Mouse (Mus musculus) midbrain, embryonic 11.5 days (tissue): ENCODE measurements around the gene Ms4a8a. TPM values are rescaled to one million over a fixed set of nuclear protein-coding genes. Genes with fewer than 3 reads are reported as not detected.
"Not testable (repeated sequence)": the region's sequence is repeated elsewhere in the genome, so short reads cannot be mapped to it uniquely, and the experiment has no call there.

Experiments
- ATAC-seq: fragments of 200-750 bp; cut with Nextera tagmentation; 2 replicates; pipeline ENCODE4 v1.8.0; 2017; ENCODE audit warnings: moderate TSS enrichment, moderate library complexity; ENCODE audit not compliant: low FRiP score
- DNase-seq: peaks from one replicate; pipeline ENCODE4 v3.0.0; 2015; ENCODE audit warnings: low spot score; ENCODE audit errors: missing footprints
- H3K27ac ChIP-seq: fragments of 300-500 bp; sonication (generic); 2 replicates; pipeline ENCODE4 v1.5.1; 2014; ENCODE audit warnings: low read depth, low read length
- H3K27me3 ChIP-seq: fragments of 300-500 bp; sonication (generic); 2 replicates; pipeline ENCODE4 v1.6.1; 2014; ENCODE audit warnings: mild to moderate bottlenecking, low read length, moderate library complexity, mixed read lengths; ENCODE audit not compliant: control insufficient read depth, insufficient read depth
- H3K36me3 ChIP-seq: fragments of 300-500 bp; sonication (generic); 2 replicates; pipeline ENCODE4 v1.6.1; 2014; ENCODE audit warnings: mild to moderate bottlenecking, low read length, moderate library complexity, mixed read lengths; ENCODE audit not compliant: control insufficient read depth, insufficient read depth
- H3K4me1 ChIP-seq: fragments of 300-500 bp; sonication (generic); 2 replicates; pipeline ENCODE4 v1.6.1; 2014; ENCODE audit warnings: low read length; ENCODE audit not compliant: control insufficient read depth, insufficient read depth
- H3K4me2 ChIP-seq: fragments of 300-500 bp; sonication (generic); 2 replicates; pipeline ENCODE4 v1.6.1; 2014; ENCODE audit warnings: mild to moderate bottlenecking, moderate library complexity
- H3K4me3 ChIP-seq: fragments of 300-500 bp; sonication (generic); 2 replicates; pipeline ENCODE4 v1.5.1; 2014; ENCODE audit warnings: low read depth, low read length
- H3K9ac ChIP-seq: fragments of 300-500 bp; sonication (generic); 2 replicates; pipeline ENCODE4 v1.6.1; 2014; ENCODE audit warnings: low read length
- H3K9me3 ChIP-seq: fragments of 300-500 bp; sonication (generic); 2 replicates; pipeline ENCODE4 v1.6.1; 2016; ENCODE audit warnings: low read length; ENCODE audit not compliant: control insufficient read depth
- WGBS: fragments of 180-500 bp; shearing (Covaris S2); extraction: QIAGEN DNeasy Blood & Tissue Kit; methylation state at CpG from one replicate; pipeline ENCODE4 v1.1.7; 2014; 5-methylcytosine and 5-hydroxymethylcytosine counted together
- polyA plus RNA-seq: library from polyadenylated mRNA; unstranded; fragments of >200 nt; fragmentation: Nextera tagmentation; extraction: Ambion mirVana; gene quantifications from 2 replicates; pipeline ENCODE4 v1.2.1, GENCODE M21; 2014

Ms4a8a gene
- polyA plus RNA-seq, 1 experiment from 2014 or later = not detected

GRCm38 (mm10) chr19:11065202-11065875 lies 15.6 kb downstream of the Ms4a8a start:
- Histone ChIP-seq H3K27ac (no peak overlapping the region), H3K4me3 (no peak overlapping the region), H3K4me1 (no peaks in the 10 kb centered on the region), H3K36me3 (no peaks in the 10 kb centered on the region), H3K27me3 (no peaks in the 10 kb centered on the region), H3K4me2 (no peak overlapping the region), H3K9me3 (no peaks in the 10 kb centered on the region), H3K9ac (no peak overlapping the region)
- WGBS = 82% methylated on average over 2 of the region's 2 CpGs
- DNase-seq (no peak), ATAC-seq (no peak)

- Histone ChIP-seq H3K9me3 (no peaks in the 10 kb centered on the region), H3K27ac (no peak overlapping the region), H3K4me1 (no peaks in the 10 kb centered on the region), H3K9ac (no peak overlapping the region), H3K4me3 (no peak overlapping the region), H3K4me2 (no peak overlapping the region), H3K27me3 (no peaks in the 10 kb centered on the region), H3K36me3 (no peaks in the 10 kb centered on the region)
- DNase-seq (peak; percentile 51), ATAC-seq (no peak)
- WGBS = 92% methylated on average over 1 of the region's 1 CpGs
Measured at GRCm38 (mm10) chr19:11060900-11061299, 20.0 kb downstream of the Ms4a8a start.

GRCm38 (mm10) chr19:11059967-11060366 lies 20.9 kb downstream of the Ms4a8a start:
- H3K27ac ChIP-seq = no peak overlapping the region
- H3K4me2 ChIP-seq = no peak overlapping the region
- no peak overlapping the region for H3K9ac ChIP-seq
- no peaks in the 10 kb centered on the region for H3K27me3 ChIP-seq
- H3K4me3 ChIP-seq = no peak overlapping the region
- peak; percentile 62 for DNase-seq
- no peaks in the 10 kb centered on the region for H3K4me1 ChIP-seq
- no peak for ATAC-seq
- no peaks in the 10 kb centered on the region for H3K9me3 ChIP-seq
- H3K36me3 ChIP-seq = no peaks in the 10 kb centered on the region

GRCm38 (mm10) chr19:11055700-11056099 lies 25.2 kb downstream of the Ms4a8a start:
- not testable (repeated sequence) for H3K27ac ChIP-seq, H3K9ac ChIP-seq, H3K36me3 ChIP-seq, H3K27me3 ChIP-seq, H3K4me2 ChIP-seq, H3K4me3 ChIP-seq, DNase-seq, H3K9me3 ChIP-seq, H3K4me1 ChIP-seq, ATAC-seq
- WGBS = 94% methylated on average over 1 of the region's 1 CpGs

- Histone ChIP-seq H3K36me3 (no peaks in the 10 kb centered on the region), H3K9ac (no peak overlapping the region), H3K27me3 (no peaks in the 10 kb centered on the region), H3K9me3 (no peaks in the 10 kb centered on the region), H3K4me3 (no peak overlapping the region), H3K4me2 (no peak overlapping the region), H3K27ac (no peak overlapping the region), H3K4me1 (no peaks in the 10 kb centered on the region)
- DNase-seq (peak; percentile 6), ATAC-seq (no peak)
- 70% methylated on average over 3 of the region's 3 CpGs for WGBS
Measured at GRCm38 (mm10) chr19:11053277-11053676, 27.6 kb downstream of the Ms4a8a start.

GRCm38 (mm10) chr19:11052877-11053276 lies 28.0 kb downstream of the Ms4a8a start:
- ATAC-seq (no peak), DNase-seq (peak; percentile 54)
- Histone ChIP-seq H3K4me1 (no peaks in the 10 kb centered on the region), H3K27me3 (no peaks in the 10 kb centered on the region), H3K9me3 (no peaks in the 10 kb centered on the region), H3K4me2 (no peak overlapping the region), H3K27ac (no peak overlapping the region), H3K9ac (no peak overlapping the region), H3K36me3 (no peaks in the 10 kb centered on the region), H3K4me3 (no peak overlapping the region)
- 72% methylated on average over 5 of the region's 5 CpGs for WGBS

- H3K27ac ChIP-seq = no peak overlapping the region
- ATAC-seq = no peak
- 76% methylated on average over 2 of the region's 2 CpGs for WGBS
Measured at GRCm38 (mm10) chr19:11050286-11050685, 30.6 kb downstream of the Ms4a8a start.

GRCm38 (mm10) chr19:11049426-11049825 lies 31.5 kb downstream of the Ms4a8a start:
- Histone ChIP-seq H3K4me1 (no peaks in the 10 kb centered on the region), H3K36me3 (no peaks in the 10 kb centered on the region), H3K27ac (no peak overlapping the region), H3K4me2 (no peak overlapping the region), H3K9me3 (no peaks in the 10 kb centered on the region), H3K9ac (no peak overlapping the region), H3K4me3 (no peak overlapping the region), H3K27me3 (no peaks in the 10 kb centered on the region)
- DNase-seq (no peak), ATAC-seq (no peak)

More at GRCm38 (mm10) chr19:11050286-11050685, 30.6 kb downstream of the Ms4a8a start:
- peak; percentile 75 for DNase-seq
- no peaks in the 10 kb centered on the region for H3K9me3 ChIP-seq
- H3K27me3 ChIP-seq = no peaks in the 10 kb centered on the region
- no peak overlapping the region for H3K9ac ChIP-seq
- no peak overlapping the region for H3K4me2 ChIP-seq
- H3K4me3 ChIP-seq = no peak overlapping the region
- H3K4me1 ChIP-seq = no peaks in the 10 kb centered on the region
- no peaks in the 10 kb centered on the region for H3K36me3 ChIP-seq

- Histone ChIP-seq H3K4me1 (no peaks in the 10 kb centered on the region), H3K9ac (no peak overlapping the region), H3K27ac (no peak overlapping the region), H3K4me2 (no peak overlapping the region), H3K27me3 (no peaks in the 10 kb centered on the region), H3K36me3 (no peaks in the 10 kb centered on the region), H3K9me3 (no peaks in the 10 kb centered on the region), H3K4me3 (no peak overlapping the region)
- WGBS = 75% methylated on average over 1 of the region's 1 CpGs
- no peak for ATAC-seq
- no peak for DNase-seq
Measured at GRCm38 (mm10) chr19:11048503-11048902, 32.4 kb downstream of the Ms4a8a start.
